Mouse (Mus musculus): ENCODE results near the gene Uts2b.

DNA sequence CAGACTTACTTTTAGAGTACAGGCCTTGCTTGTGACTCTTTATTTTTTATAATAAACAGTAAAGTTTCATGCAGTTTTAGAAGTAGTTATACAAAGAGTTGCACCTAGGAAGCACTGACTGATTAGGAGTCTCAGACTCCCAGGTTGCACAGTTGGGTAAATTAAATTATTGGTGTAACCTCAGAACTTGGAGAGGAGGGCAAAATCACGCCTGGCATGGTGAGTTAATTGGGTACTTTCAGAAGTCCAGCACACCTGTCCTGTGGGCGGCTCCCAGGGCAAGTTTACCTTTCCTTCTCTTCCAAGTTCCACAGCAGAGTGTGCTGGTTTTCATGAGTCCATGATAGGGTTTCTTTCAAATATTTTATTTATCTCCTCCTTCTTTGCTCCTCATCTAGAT is 21.8 kb upstream of the Uts2b start:
- TF ChIP-seq TAL1 (IDR thresholded peaks at IDR 0.05; ENCODE audit: low read length) (no peak), GATA1 (IDR thresholded peaks at IDR 0.05; ENCODE audit: low read length) (no peak)

Measured in erythroblast, embryonic 14.5 days (primary cell).